Mouse (Mus musculus): ENCODE data around the gene Spdef.
A peak's percentile ranks its signal among the peaks of the same experiment; 100 is the strongest.

Gene Spdef

GRCm38 (mm10) chr17:27724327-27724726 lies 4.4 kb downstream of the Spdef start:
- no peak for DNase-seq

GRCm38 (mm10) chr17:27721125-27721664 lies 7.6 kb downstream of the Spdef start:
- no peak for DNase-seq

GRCm38 (mm10) chr17:27720326-27720725 lies 8.4 kb downstream of the Spdef start:
- DNase-seq: no peak

GRCm38 (mm10) chr17:27719663-27720062 lies 9.1 kb downstream of the Spdef start:
- DNase-seq: no peak

DNA sequence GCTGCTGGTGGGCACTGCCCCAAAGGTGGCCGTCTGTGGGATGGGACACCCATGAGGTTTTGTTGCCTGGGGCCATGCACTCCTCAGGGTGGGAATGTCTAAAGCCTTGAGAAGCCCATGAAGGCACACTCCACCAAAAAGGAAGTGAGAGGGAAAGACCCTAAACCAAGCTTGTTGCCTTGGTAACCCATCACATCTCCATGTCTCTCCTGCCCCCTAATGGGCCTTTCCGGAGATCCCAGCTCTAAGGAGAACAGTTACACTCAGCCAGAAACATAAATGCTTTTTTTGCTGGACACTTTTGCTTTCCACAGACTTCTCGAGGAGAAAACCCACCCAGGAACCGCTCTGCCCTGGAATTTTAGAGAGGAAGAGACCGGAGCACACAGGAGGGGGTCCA lies 10.5 kb downstream of the Spdef start:
- DNase-seq: no peak

DNA sequence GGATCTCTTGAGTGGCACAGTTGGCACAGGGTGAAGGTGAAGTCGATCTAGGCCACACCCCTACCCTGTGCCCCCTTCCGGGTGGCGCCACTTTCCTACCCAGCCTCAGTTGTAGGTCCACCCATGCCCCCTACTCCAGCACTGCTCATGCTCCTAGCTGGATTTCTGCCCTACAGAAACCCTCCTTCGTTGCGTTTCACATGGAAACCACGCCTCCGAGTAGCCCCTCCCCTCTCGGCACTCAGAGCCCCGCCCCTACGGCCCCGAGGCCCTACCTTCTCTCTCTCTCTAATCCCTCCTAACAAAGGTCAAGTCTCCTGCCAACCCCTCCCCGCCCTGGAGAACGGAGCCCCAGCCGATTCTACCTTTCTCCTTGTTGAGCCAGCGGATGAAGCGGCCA lies 12.0 kb downstream of the Spdef start:
- peak; percentile 47 to 57 for DNase-seq

GRCm38 (mm10) chr17:27712832-27713231 lies 15.9 kb downstream of the Spdef start:
- peak; percentile 51 to 85 for DNase-seq

- no peak for DNase-seq
These were observed 19.1 kb downstream of the Spdef start for GRCm38 (mm10) chr17:27709650-27710049.

DNA sequence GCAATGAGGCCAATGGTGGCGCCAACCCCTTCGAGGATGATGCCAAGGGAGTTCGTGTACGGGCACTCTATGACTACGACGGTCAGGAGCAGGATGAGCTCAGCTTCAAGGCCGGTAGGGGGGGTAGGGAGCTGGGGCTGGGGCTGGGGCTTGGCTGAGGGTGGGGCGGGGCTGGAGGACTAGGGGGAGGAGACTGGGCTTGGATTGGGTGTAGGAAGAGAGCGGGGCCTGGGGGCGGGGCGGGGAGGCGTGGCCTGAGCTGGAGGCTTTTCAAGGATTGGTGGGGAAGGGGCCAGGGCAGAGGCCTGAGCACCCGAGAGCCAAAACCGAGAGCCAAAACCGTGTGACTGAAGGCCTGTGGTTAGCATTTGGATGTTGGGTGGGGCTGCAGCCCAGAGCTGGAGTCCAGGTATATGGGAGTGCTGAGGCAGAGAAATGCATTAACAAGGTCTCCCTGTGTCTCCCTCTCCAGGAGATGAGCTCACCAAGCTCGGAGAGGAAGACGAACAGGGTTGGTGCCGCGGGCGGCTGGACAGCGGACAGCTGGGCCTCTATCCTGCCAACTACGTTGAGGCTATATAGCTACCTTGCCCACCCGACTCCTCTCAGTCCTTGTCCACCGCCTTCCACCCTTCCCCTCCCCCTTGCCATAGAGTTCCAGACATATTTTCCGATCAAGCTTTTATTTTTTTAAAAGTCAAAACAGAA lies 20.6 kb downstream of the Spdef start:
- peak; percentile 86 to 87 for DNase-seq

GRCm38 (mm10) chr17:27705661-27706060 lies 23.1 kb downstream of the Spdef start:
- DNase-seq: no peak

DNA sequence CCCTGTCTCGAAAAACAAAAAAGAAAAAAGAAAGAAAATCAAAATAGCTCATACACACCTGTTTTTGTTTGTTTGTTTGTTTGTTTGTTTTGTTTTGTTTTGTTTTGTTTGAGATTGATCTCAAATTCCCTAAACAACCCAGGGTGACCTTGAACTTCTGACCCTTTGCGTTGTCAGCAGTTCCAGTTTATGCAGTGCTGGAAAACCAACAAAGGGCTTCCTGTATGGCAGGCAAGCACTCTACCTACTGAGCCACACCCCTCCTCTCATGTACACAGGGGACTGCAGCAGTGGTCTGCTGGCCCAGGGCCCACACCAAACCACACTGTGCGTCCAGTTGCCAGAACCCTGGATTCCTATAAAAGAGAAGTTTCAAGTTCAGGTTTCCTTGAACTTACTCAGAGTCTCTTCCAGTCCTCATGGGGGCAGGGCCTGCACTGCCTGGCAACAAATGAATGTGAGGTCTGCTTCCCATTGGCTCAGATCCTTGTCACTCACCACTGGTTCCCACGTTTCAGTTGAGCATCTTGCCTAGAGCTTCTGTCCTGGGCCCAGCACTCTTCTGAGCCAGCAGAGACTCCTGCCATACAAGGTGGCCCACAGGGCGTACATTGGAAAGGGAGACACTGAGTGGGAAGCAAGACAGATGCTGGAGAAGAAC lies 24.7 kb downstream of the Spdef start:
- DNase-seq: peak in 1 of 2 experiments; percentile 51

DNA sequence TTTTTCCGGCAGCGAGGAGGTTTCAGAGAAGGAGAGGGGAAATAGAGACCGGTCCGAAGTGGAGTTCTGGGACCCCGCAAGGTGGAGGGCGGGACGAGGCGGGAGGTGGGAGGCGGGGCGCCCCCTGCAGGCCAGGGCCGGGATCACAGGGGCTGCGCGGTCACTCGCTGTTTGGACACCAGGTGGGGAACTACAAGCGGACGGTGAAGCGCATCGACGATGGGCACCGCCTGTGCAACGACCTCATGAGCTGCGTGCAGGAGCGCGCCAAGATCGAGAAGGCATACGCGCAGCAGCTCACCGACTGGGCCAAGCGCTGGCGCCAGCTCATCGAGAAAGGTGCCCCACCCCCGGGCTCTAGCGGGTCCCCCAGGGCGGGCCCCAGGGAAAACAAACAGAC lies 26.2 kb downstream of the Spdef start:
- DNase-seq: peak; percentile 67 to 74

GRCm38 (mm10) chr17:27701856-27702255 lies 26.9 kb downstream of the Spdef start:
- no peak for DNase-seq

GRCm38 (mm10) chr17:27700812-27701211 lies 27.9 kb downstream of the Spdef start:
- no peak for DNase-seq

DNA sequence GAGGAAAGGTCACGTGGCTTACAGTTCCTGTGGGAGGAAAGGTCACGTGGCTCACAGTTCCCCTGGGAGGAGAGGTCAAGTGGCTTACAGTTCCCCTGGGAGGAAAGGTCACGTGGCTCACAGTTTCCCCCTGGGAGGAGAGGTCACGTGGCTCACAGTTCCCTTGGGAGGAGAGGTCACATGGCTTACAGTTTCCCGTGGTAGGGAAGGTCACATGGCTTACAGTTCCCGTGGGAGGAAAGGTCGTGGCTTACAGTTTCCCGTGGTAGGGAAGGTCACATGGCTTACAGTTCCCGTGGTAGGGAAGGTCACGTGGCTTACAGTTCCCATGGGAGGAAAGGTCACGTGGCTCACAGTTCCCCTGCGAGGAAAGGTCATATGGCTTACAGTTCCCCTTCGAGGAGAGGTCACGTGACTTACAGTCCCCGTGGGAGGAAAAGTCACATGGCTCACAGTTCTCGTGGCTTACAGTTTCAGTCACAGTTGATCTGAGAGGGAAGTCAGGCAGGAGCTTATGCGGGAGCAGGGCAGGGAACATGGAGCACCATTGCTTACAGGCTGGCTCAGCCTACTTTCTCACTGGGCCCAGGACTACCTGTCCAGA lies 29.0 kb downstream of the Spdef start:
- DNase-seq: no peak

- peak; percentile 20 to 51 for DNase-seq
These were observed 37.6 kb downstream of the Spdef start for GRCm38 (mm10) chr17:27690993-27691693.

GRCm38 (mm10) chr17:27686395-27686794 lies 42.4 kb downstream of the Spdef start:
- no peak for DNase-seq

DNA sequence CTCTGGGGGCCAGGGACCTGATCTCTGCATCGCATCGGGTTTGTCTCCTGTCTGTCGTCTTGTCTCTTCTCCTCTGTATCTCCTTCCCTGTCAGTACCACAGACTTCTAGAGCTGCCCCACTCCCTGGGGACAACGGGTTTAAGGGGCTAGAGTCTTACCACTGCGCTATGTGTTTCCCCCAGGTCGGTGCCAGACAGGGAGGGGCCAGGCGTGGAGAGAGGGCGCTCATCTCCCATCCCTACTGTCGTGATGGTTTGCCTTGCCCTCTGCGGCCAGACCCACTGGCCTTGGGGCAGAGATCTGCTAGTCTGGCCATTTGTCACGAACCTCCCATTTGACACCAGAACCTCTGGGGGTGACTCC lies 43.2 kb downstream of the Spdef start:
- DNase-seq: no peak

- peak; percentile 52 to 61 for DNase-seq
These were observed 43.7 kb downstream of the Spdef start for GRCm38 (mm10) chr17:27684886-27685549.

GRCm38 (mm10) chr17:27678924-27679813 lies 49.6 kb downstream of the Spdef start:
- no peak for DNase-seq

DNA sequence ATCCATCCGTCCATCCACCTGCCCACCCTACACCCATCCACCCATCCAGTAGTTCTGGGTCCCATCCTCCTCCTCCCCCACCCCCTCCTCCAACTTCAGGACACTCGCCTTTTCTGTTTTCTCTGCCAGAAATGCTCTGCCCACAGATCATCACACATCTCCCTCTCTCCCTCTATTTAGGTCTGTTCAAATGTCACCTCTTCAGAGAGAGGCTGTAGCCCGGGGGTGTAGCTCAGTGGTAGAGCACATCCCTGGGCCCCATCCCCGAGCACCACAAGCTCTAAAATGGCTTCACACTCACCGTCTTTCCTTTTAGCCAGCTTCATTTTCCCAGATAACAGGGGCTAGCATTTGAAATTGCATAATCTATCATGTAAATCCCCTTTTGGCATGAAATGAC lies 51.0 kb downstream of the Spdef start:
- no peak for DNase-seq

DNA sequence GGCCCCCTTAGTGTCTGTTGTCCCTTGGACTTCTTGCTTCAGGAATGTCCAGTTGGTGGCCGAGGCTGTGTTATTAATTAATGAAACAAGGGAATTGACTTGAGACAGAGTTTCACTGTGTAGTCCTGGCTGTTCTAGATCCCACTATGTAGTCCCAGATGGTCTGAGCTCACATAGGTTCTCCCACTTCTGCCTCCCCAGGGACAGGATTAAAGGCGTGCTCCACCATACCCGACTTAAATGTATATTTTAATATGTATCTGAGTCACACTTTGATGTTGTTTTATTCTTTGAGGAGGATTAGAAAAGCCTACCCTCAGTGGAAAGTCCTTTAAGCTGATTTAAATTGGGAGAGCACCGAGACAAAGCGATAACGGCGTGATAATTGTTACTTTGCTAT lies 52.5 kb downstream of the Spdef start:
- no peak for DNase-seq

Data from lung, postnatal 4 days (tissue).